Mouse (Mus musculus) megakaryocyte, embryonic 14.5 days (primary cell): ENCODE data around the gene Gm17428.
"Not testable (repeated sequence)": the region's sequence is repeated elsewhere in the genome, so short reads cannot be mapped to it uniquely, and the experiment has no call there.

Experiments used
- FLI1 ChIP-seq: IDR thresholded peaks from 2 replicates; pipeline ENCODE4 v1.6.1; 2012; ENCODE audit warnings: low read length, inconsistent platforms, mixed read lengths
- GATA1 ChIP-seq: IDR thresholded peaks from 3 replicates; pipeline ENCODE4 v1.6.1; 2012; ENCODE audit warnings: mixed read lengths, low read length, inconsistent platforms, borderline replicate concordance

GRCm38 (mm10) chr14:54959853-54960613, 16.7 kb upstream of the Gm17428 start:
- not testable (repeated sequence) for TF ChIP-seq GATA1, FLI1
